Mouse (Mus musculus) left cerebral cortex, adult 11 months (tissue): Measurements from ENCODE around the gene Plekhb2.
A peak's percentile ranks its signal among the peaks of the same experiment; 100 is the strongest.

ENCODE experiments used
- DNase-seq: peaks from one replicate; pipeline ENCODE4 v3.0.0; 2022; ENCODE audit warnings: low spot score

Plekhb2 gene

GRCm38 (mm10) chr1:34849745-34850342 lies at the start of gene Plekhb2:
TSS of gene Plekhb2 (plus strand) at chr1:34849976.
- peak; percentile 79 for DNase-seq

- DNase-seq, result no peak
These were observed 48.0 kb upstream of the Plekhb2 start for GRCm38 (mm10) chr1:34801616-34802289.

- DNase-seq, result peak; percentile 71
These were observed 47.5 kb upstream of the Plekhb2 start for GRCm38 (mm10) chr1:34802290-34802642.

- DNase-seq, result no peak
These were observed 44.9 kb upstream of the Plekhb2 start for GRCm38 (mm10) chr1:34804863-34805262.

GRCm38 (mm10) chr1:34805931-34806520 lies 43.8 kb upstream of the Plekhb2 start:
- no peak for DNase-seq

- DNase-seq, result no peak
These were observed 41.3 kb upstream of the Plekhb2 start for GRCm38 (mm10) chr1:34808445-34808844.

- DNase-seq, result no peak
These were observed 39.5 kb upstream of the Plekhb2 start for GRCm38 (mm10) chr1:34810293-34810692.

GRCm38 (mm10) chr1:34811035-34811434 lies 38.7 kb upstream of the Plekhb2 start:
- DNase-seq, result no peak

GRCm38 (mm10) chr1:34811581-34811980 lies 38.2 kb upstream of the Plekhb2 start:
- DNase-seq, result no peak

GRCm38 (mm10) chr1:34812407-34813247 lies 37.1 kb upstream of the Plekhb2 start:
- no peak for DNase-seq

- DNase-seq, result no peak
These were observed 33.9 kb upstream of the Plekhb2 start for GRCm38 (mm10) chr1:34815843-34816242.

GRCm38 (mm10) chr1:34819225-34819910 lies 30.4 kb upstream of the Plekhb2 start:
- no peak for DNase-seq

- no peak for DNase-seq
These were observed 28.4 kb upstream of the Plekhb2 start for GRCm38 (mm10) chr1:34821411-34821810.

GRCm38 (mm10) chr1:34822003-34822402 lies 27.8 kb upstream of the Plekhb2 start:
- no peak for DNase-seq

GRCm38 (mm10) chr1:34822746-34823145 lies 27.0 kb upstream of the Plekhb2 start:
- DNase-seq, result no peak

GRCm38 (mm10) chr1:34823353-34823752 lies 26.4 kb upstream of the Plekhb2 start:
- DNase-seq, result no peak

GRCm38 (mm10) chr1:34824208-34824607 lies 25.6 kb upstream of the Plekhb2 start:
- DNase-seq, result no peak

GRCm38 (mm10) chr1:34825909-34826308 lies 23.9 kb upstream of the Plekhb2 start:
- DNase-seq, result no peak

GRCm38 (mm10) chr1:34827900-34828299 lies 21.9 kb upstream of the Plekhb2 start:
- no peak for DNase-seq

- DNase-seq, result no peak
These were observed 21.1 kb upstream of the Plekhb2 start for GRCm38 (mm10) chr1:34828528-34829294.

GRCm38 (mm10) chr1:34830934-34831333 lies 18.8 kb upstream of the Plekhb2 start:
- no peak for DNase-seq
